Mouse (Mus musculus) left cerebral cortex, postnatal 25 days (tissue): Measurements from ENCODE around the gene Wnt6. TPM values are rescaled to one million over a fixed set of nuclear protein-coding genes. Genes with fewer than 3 reads are reported as not detected.

Experiments
- DNase-seq, 2 experiments: peaks; one replicate each; pipeline ENCODE4 v3.0.0; 2022; ENCODE audit warnings: low spot score in 2 of 2, mixed read lengths in 1 of 2
- intact Hi-C: fragments of 180-260 bp; cut with DNase I; formaldehyde crosslinking; loops from one replicate; pipeline ENCODE4 v1.15.1; 2025
- total RNA-seq, 2 experiments: library from RNA; stranded (reverse); gene quantifications; 2 replicates each; pipeline ENCODE4 v1.2.3; 2021

Gene Wnt6
- total RNA-seq, 2 experiments from 2014 or later: 2.2 to 3.5 TPM

DNA sequence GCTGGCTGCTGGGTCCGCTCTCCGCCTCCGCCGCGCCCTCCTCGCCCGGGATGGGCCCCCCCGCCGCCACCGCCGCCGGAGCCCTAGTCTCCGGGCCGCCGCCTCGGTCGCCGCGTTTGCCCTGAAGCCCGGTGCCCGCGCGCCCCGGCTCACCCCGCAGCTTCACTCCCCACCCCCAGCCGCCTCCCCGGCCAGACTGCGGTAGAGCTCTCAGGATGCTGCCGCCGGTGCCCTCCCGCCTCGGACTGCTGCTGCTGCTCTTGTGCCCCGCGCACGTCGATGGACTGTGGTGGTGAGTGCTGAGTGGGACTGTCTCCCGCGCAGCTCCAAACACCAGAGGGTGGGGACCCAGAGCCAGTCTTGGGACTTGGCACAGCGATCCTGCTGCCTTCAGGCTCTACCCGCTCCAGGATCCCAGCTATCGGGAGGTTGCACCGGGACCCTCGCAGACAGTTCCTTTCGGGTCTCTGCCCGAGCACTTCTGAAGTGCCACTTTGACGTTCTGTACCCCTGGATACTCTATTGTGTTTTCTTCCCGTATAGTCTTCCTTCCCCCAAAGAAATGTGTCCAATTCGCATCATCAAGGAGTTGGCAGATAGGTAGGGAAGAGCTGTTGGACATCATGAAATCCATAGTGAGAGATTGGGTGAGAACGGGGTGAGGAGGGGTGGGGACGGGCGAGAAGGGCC is 384 bp downstream of the Wnt6 start:
- no peak for DNase-seq
- intact Hi-C loops: no loop called here

DNA sequence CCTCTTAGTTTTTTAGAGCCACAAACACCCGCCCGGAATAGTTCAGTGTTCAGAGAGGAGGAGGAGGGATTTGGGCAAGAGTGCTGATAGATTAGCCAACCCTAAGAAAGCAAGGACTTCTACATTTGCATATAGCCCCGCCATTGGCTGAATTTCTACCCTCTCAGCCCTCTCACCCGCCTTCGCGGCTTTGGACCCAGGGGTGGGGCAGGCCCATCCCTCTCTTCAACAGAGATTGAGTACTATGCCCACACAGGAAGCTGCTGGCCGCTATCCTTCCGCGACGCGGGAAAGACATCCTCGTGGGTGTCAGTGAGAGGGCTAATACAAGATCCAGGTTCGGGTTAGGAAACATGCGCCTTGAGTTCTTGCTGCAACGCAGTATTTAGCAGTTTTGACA is 1.4 kb downstream of the Wnt6 start:
- peak; percentile 26 to 85 for DNase-seq
- intact Hi-C loops: no loop called here

DNA sequence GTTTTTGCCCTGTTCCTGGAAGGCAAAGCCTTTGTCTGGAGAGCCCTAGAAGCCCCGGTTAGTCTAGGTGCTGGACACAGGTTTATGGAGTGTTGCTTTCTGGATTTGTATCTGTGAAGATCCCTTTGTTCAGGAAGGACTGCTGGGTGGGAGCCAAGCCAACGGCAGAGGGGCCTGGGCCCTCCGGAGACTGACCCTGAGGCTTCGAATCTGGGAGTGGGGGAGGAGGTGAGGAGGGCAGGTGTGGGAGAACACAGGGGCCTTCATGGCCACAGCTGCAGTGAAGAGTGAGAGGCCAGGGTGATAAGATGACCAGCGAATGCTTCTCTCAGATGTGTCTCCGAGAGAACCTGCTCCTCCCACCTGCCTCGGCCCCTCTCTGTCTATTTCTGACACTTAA is 2.4 kb downstream of the Wnt6 start:
- no peak for DNase-seq
- intact Hi-C loops: no loop called here

DNA sequence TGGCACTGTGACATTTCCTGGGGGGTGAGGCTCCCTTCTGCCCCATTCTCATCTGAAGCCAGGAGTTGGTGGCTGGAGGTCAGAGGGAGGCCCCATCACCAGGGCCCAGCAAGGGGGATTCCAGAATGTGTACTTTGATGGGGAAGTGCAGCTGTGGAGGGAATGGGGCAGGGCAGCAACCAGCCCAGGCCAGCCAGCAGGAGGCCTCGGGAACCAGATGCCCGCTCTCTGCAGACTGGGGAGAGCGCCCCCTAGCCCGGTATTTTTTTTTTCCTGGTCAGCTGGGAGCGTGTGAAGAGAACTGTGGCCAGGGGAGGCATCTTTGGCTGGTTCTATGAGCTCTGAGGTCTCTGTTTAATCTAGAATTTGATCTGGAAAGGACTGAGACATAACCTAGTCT is 4.1 kb downstream of the Wnt6 start:
- DNase-seq: no peak
- intact Hi-C loops: no loop called here

DNA sequence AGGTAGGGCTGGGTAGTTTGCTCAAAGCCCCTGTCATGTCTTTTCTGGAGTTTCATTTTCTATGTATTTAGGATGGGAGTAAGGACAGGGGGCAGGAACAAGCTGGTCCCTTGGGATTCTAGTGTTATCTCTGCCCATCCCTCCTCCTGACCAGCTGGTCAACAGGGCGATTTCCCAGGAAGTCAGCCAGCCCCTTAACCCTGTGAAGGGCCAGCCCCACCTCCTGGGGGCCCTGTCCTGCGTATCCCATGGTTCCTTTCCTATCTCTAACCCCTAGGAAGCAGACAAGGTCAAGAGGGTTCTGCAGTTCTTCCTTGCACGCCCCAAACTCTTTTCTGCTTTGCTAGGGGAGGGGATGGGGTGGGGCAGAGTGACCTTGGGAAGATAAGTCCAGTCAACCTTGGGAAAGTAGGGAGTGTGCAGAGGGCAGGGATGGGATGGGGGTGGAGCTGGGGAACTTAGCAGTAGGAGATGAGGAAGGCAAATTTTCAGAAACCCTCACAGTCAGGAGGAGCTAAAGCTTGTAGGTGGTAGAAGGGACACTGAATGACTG is 7.3 kb downstream of the Wnt6 start:
- DNase-seq: no peak
- intact Hi-C loops: no loop called here

DNA sequence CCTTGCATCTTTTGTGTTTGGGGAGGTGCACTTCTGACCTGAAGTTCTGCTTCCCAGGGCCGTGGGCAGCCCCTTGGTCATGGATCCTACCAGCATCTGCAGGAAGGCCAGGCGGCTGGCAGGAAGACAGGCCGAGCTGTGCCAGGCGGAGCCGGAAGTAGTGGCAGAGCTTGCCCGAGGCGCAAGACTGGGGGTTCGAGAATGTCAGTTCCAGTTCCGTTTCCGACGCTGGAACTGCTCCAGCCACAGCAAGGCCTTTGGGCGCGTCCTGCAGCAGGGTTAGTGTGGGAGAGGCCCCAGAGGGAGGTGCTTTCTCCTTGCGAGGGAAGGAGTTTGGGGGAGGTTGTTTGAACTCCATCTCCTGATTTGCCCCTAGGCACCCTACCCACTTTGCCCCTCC is 10.4 kb downstream of the Wnt6 start:
- intact Hi-C loops: no loop called here
- no peak for DNase-seq

DNA sequence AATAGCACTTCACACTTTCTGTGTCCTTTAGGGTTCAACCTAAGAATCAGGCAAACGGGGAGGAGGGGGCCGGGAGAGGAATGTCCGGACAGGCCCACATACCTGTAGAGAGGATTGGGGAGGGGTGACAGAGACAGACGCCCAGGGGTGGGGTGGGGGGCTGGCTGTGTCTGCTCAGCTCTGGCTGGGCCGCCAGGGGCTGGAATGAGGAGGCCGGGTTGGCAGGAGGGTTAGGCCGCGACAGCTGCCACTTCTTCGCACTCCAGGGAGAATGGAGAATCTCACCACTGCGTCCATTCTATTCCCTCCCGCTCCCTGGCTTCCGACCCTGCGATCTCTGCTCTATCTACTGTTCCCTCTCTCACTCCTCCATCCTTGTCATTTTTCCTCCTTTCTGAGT is 11.9 kb downstream of the Wnt6 start:
- DNase-seq: no peak
- intact Hi-C loops: no loop called here

DNA sequence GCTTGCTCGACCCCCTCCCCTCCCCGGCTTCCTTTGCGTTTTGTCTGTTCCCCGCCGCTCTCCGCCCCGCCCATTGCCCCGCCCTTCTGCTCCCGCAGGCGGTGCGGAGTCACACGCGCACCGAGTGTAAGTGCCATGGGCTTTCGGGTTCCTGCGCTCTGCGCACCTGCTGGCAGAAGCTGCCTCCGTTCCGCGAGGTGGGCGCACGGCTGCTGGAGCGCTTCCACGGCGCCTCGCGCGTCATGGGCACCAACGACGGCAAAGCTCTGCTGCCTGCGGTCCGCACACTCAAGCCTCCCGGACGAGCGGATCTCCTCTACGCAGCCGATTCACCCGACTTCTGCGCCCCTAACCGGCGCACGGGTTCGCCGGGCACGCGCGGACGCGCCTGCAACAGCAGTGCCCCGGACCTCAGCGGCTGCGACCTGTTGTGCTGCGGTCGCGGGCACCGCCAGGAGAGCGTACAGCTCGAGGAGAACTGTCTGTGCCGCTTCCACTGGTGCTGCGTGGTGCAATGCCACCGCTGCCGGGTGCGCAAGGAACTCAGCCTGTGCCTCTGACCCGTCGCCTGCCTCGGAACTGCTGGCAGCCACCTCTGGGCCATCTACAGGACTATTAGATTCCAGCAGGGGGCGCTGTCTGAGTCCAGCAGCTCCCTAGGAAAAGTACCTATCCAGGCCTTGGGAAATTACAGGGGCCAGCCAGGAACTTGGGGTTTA is 12.5 kb downstream of the Wnt6 start:
- intact Hi-C loops: no loop called here

DNA sequence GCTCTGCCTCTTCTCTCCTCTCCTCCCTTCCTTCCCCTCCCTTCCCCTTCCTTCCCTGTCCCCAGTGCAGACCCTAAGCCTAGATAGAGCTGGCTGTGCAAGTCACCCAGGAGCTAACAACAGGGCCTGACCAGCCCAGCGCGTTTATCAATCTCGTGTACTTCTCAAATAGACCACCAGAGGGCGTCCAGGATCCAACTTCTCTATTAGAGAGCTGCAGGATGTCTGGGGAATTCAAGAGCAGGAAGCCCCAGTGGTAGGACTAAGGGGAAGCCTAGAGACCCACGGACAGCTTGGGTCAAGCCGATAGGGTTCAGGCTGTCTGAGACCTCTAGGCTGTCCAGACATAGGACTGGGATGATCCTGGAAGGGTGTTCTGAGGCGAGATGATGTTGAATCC is 16.2 kb downstream of the Wnt6 start:
- peak; percentile 83 to 93 for DNase-seq
- intact Hi-C loops: loop anchor here (1.0 kb wide), 1 partner anchor 20 kb away; no protein-coding TSS in a partner anchor

More for the DNA sequence above, 12.5 kb downstream of the Wnt6 start:
- peak in 1 of 2 experiments; percentile 29 for DNase-seq

DNA sequence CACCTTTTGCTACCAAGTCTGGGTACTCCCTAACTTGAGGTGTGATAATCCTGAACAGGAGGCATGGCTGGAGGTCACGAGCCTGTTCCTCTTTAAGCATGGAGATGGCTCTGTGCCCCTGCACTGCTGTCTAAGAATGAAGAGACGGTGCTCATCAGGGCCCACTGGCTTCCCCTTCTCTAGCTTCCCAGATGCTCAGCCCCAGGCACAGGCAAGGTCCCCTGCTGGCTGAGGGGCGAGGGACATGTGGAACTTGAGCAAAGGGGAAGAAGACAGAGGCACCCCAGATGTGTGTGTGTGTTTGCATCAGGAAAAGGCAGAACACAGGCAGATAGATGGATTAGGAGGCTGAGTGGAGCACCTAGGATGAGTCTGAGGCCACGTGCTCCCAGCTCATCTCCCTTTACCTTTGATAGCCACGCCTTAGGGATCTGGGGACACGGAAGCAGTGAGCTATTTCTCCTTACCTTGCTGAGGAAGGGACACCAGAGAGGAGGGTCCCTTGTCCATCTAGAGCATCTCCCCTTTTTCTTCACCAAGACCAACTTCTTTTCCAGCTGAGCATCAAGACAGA is 17.0 kb downstream of the Wnt6 start:
- intact Hi-C loops: loop anchor here (1.0 kb wide), 1 partner anchor 20 kb away; no protein-coding TSS in a partner anchor
- DNase-seq: no peak

DNA sequence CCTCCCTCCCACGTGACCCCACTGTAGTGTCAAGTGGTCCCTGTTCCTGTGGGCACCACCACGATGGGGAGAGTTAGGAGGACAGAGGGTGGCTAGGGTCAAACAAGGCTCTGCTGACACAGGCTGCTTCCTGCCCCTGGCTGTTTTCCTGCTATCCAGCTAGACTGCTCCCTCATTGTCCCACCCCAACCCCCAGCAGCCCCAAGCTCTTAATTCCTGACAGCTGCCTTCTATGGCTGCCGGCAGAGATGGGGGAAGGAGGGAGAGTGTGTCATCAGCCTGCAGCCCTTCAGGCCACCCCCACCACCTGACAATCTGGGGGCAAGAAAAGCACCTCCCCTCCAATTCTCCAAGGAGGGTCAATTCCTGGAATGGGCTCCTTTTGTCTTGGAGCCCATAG is 18.4 kb downstream of the Wnt6 start:
- intact Hi-C loops: no loop called here
- no peak for DNase-seq

DNA sequence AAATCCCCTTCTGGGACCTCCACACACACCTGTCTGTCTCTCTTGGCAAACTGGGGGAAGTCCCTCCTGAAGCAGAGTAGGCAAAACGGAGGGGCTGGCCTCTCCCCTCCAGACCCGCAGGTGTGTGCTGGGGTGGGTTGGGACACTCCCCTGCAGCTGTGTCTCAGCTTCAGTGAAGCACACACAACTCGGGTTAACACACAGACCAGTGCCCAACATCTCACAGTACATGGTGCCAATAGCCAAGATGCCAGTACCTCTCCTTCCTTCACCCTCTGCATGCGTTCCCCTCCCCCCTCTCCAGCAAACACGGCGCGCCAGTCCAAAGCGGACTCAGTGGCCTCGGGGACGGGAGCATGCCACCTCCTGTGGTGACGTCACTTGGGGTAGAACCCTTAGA is 19.6 kb downstream of the Wnt6 start, which contains the start of gene Wnt10a:
Gene Wnt10a (plus strand): TSS at position 268 of the 400 bp plus-strand sequence.
- intact Hi-C loops: no loop called here
- DNase-seq: no peak

DNA sequence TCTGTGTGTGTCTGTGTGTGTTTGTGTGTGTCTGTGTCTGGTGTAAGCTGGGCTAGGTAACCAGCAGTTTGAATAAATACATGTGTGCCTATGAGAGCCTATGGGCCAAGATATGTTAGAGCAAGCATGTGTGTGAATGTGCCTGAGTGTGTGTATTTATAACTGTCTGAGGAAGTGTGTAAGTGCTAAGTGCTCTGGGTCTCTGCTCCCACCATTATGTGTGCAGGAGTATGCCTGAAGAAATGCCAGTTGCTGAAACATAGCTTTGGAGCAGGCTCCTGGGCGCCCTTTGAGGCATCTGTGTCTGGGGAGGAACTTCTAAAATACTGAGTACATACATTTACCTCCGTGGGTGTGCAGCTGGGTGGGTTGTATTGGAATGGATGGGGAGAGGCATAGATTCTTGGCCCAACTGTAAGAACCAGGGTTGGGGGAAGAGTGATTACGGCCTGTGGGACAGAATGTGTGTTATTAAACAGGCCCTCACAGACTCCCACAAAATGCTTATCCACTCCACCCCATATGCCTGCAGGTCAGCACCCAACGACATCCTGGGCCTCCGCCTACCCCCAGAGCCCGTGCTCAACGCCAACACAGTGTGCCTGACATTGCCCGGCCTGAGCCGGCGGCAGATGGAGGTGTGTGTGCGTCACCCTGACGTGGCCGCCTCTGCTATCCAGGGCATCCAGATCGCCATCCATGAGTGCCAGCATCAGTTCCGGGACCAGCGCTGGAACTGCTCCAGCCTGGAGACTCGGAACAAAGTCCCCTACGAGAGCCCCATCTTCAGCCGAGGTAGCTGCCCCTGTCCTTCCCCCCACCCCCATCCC is 21.4 kb downstream of the Wnt6 start:
- DNase-seq: peak in 1 of 2 experiments; percentile 71
- intact Hi-C loops: no loop called here

DNA sequence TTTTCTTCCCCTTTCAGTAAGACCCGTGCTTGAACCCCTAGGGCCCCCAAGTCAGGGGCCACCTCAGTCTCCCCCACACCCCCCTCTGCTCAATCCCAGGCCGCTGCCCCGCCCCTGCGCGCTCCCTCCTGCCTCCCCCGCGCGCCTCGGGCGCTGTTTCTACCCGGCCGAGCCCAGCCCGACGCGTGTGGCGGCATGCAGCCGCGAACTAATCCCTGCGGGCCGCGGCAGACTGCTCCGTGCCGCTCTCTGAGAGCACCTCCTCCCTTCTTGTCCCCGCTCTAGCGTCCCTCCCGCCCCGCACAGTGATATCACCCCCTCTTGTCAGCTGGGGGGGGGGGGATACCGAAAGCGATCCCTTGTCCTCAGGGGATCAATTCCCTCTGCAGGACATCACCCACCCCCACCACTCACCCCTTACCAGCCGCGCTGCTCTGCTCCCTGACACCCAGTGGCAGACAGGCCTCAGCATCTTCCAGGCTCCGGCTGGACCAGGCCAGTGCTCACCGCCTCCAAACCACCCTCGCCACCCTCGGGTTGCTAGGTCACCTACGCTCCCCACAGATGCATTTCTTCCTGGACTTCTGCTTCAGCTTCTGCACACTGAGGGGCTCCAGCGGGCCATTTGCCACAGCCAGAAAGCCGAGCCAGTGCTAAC is 22.9 kb downstream of the Wnt6 start:
- intact Hi-C loops: no loop called here

DNA sequence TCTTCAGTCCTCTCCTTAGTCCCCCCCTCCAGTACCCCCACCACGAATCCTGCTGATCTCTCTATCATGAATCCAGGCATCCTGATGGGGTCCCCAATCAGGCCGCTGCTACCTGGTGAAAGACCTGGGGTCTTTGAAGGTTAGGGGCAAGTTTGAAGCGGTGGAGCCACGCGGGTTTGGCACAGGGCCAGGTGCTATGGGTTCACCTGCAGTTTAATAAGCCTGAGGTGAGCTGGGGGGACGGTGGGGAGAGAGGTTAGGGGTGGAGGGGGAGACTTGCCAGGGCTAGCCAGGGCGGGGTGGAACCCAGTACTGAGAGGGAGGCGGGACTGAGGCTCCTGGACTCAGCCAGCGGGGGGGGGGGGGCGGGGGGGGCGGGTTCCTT is 23.4 kb downstream of the Wnt6 start:
- intact Hi-C loops: no loop called here
- DNase-seq: no peak

More for the DNA sequence above, 22.9 kb downstream of the Wnt6 start:
- DNase-seq: peak in 1 of 2 experiments; percentile 13

DNA sequence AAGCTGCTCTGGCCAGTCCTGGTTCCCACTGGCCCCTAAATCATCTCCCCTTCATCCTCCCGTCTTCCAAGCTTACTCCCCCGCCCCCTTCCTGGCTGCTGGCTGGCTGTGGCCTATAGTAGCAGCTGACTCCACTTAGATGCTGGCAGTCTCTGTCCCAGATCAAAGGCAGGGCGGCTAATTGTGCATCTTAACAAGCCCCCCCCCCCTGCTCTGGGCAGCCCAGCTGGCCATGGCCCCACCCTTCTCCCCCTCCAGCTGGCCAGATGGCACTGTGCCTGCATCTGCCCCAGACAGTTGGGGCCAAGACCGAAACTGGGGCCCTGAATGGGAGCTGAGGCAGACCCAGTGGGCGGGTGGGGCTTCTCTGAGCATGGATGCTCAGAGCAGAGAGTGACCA is 25.8 kb downstream of the Wnt6 start:
- intact Hi-C loops: no loop called here
- peak in 1 of 2 experiments; percentile 40 for DNase-seq

DNA sequence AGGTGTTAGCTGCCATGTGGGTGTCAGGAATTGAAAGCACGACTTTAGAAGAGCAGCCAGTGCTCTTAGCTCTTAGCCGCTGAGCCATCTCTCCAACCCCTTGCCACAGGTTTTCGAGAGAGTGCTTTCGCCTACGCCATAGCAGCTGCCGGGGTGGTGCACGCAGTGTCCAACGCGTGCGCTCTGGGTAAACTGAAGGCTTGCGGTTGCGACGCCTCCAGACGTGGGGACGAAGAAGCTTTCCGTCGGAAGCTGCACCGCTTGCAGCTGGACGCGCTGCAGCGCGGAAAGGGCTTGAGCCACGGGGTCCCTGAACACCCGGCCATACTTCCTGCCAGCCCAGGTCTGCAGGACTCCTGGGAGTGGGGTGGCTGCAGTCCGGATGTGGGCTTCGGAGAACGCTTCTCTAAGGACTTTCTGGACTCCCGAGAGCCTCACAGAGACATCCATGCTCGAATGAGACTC is 28.8 kb downstream of the Wnt6 start:
- intact Hi-C loops: no loop called here
- DNase-seq: peak in 1 of 2 experiments; percentile 80

DNA sequence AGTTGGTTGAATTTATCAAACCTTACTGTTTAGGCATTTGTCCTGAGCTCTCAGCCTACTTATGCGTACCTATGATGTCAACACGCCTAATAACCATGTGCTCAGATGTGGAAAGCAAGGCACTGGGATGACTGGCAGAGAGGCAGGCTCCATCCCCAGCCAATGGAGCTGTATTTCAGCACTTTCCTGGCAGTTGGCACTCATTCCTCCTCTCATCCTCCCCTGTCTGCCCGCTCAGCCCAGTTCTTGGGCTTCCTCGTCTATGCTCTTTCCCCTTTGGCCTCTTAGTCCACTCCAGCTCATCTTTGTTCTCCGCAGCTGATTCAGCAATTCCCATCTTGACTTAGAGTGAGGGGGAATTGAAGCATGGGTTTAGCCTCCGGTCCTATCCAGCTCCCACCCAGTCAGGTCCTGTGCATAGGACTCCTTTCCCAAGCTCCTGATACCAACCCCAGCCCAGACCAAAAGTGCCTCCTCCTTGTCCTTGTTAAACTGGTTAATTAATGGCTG is 30.0 kb downstream of the Wnt6 start:
- intact Hi-C loops: no loop called here

More for the DNA sequence above, 30.0 kb downstream of the Wnt6 start:
- no peak for DNase-seq
